Mouse (Mus musculus): ENCODE measurements around the gene Entpd3.

Entpd3 gene

GRCm38 (mm10) chr9:120581941-120582618 lies 42.5 kb downstream of the Entpd3 start:
- DNase-seq = peak; percentile 72 to 76

GRCm38 (mm10) chr9:120582619-120583308 lies 43.1 kb downstream of the Entpd3 start:
- peak; percentile 93 to 96 for DNase-seq

GRCm38 (mm10) chr9:120583314-120583713 lies 43.7 kb downstream of the Entpd3 start:
- DNase-seq = no peak

GRCm38 (mm10) chr9:120586546-120586945 lies 46.9 kb downstream of the Entpd3 start:
- DNase-seq = peak; percentile 77 to 90

- peak; percentile 75 to 86 for DNase-seq
Measured at GRCm38 (mm10) chr9:120591490-120591889, 51.9 kb downstream of the Entpd3 start.

GRCm38 (mm10) chr9:120593383-120594101 lies 53.9 kb downstream of the Entpd3 start:
- no peak for DNase-seq

GRCm38 (mm10) chr9:120594839-120595238 lies 55.2 kb downstream of the Entpd3 start:
- DNase-seq = no peak

GRCm38 (mm10) chr9:120595306-120595705 lies 55.7 kb downstream of the Entpd3 start:
- no peak for DNase-seq

GRCm38 (mm10) chr9:120601488-120602171 lies 62.0 kb downstream of the Entpd3 start:
- DNase-seq = peak; percentile 78 to 90

GRCm38 (mm10) chr9:120602172-120602838 lies 62.7 kb downstream of the Entpd3 start:
- DNase-seq = peak; percentile 51 to 53

GRCm38 (mm10) chr9:120602839-120603511 lies 63.4 kb downstream of the Entpd3 start:
- peak; percentile 89 to 90 for DNase-seq

GRCm38 (mm10) chr9:120603512-120603908 lies 63.9 kb downstream of the Entpd3 start:
- no peak for DNase-seq

GRCm38 (mm10) chr9:120603956-120604355 lies 64.3 kb downstream of the Entpd3 start:
- DNase-seq = no peak

- DNase-seq = no peak
Measured at GRCm38 (mm10) chr9:120611055-120611454, 71.4 kb downstream of the Entpd3 start.

- DNase-seq = no peak
Measured at GRCm38 (mm10) chr9:120614059-120614458, 74.4 kb downstream of the Entpd3 start.

Measured in kidney, postnatal 25 days (tissue).